Mouse (Mus musculus) left cerebral cortex, adult 9 months (tissue): ENCODE results near the gene Fabp1.

Source experiments
- DNase-seq, 2 experiments: peaks; one replicate each; pipeline ENCODE4 v3.0.0; 2022; ENCODE audit warnings: low spot score in 2 of 2

Gene Fabp1

DNA sequence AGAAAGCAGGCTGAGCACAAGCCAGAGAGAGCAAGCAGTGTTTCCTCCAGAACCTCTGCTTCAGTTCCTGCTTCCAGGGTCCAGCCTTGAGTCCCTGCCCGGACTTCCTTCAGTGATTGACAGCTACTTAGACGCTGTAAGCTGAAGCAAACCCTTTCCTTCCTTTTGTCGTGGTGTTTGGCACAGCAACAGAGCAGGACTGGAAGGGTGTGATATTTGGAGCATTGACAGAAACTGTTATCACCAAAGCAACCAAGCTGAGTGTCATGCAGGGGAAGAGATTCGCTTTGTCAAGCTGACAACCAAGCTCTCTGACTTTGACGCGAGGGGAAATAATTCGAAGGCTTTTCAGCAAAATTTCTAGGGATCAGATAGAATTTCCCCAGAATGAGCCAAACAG lies 12.3 kb downstream of the Fabp1 start:
- DNase-seq: no peak

- DNase-seq: no peak
These were observed 12.8 kb downstream of the Fabp1 start for GRCm38 (mm10) chr6:71212471-71212870.

DNA sequence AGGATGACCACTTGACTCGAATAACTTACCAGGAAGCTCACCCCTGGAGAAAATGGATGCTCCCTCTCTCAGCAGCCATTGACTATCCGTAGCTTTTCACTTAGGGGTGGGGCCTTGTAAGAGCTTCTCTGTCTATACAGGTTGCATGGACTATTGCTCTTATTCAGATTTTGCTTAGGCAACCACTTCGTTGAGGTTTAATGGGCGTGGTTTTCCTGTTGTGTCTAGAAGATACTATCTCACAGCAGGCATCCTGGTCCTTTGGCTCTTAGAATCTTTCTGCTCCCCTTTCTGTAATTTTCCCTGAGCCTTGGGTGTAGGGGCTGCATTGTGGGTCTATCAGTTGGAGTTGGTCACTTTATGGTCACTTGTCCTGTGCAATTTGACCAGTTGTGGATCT lies 21.9 kb downstream of the Fabp1 start:
- no peak for DNase-seq

DNA sequence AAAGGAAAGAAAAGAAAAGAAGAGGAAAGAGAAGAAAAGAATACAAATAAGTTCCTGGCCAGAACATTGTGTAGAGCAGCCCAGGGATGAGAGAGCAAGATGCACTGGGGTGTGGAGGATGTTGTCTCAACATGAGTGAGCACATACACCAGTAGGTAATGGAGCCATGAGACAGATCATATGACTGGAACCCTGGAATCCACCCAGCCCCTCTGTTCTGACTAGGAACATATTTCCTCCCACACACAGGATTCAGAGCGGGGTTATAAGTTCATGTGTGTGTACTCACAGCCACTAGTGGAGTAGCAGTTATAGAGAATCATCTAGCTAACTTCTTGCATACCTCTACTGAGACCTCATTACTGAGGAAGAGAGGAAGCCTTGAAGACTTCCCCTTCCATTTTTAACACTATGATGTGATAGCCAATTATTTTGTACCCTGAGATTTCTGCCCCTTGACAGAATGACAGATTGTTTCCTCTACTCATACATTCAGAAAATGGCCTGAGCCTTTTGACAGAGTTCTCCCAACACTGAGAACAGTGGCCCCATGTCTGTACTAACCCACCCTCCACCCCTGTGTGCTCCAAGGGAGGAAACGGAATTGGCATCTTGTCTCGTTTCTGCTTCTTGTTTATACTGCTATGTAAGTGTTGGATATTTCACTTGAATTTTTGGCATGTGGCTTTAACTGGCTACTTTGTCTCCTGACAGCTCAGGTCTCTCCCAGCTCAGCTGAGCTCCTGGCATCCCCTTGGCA lies 24.7 kb downstream of the Fabp1 start:
- DNase-seq: no peak

DNA sequence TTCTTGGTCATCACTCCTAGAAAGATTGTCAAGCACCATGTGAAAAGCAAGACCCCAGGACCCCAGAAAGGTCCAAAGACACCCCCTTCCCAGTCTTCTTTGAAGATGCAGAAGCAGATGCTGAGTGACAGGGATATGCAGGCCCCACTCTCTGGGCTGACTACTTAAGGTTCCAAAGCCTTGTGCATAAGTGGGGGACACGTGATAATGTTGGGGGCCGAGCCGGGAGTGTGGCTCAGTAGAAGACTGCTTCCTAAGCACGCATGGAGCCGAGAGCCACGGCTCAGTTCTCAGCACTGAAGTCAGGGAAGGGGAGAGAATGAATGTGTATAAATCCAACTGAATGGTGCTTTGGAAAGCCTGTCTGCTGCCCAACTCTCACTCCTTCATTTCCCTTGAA lies 26.9 kb downstream of the Fabp1 start:
- DNase-seq: no peak

DNA sequence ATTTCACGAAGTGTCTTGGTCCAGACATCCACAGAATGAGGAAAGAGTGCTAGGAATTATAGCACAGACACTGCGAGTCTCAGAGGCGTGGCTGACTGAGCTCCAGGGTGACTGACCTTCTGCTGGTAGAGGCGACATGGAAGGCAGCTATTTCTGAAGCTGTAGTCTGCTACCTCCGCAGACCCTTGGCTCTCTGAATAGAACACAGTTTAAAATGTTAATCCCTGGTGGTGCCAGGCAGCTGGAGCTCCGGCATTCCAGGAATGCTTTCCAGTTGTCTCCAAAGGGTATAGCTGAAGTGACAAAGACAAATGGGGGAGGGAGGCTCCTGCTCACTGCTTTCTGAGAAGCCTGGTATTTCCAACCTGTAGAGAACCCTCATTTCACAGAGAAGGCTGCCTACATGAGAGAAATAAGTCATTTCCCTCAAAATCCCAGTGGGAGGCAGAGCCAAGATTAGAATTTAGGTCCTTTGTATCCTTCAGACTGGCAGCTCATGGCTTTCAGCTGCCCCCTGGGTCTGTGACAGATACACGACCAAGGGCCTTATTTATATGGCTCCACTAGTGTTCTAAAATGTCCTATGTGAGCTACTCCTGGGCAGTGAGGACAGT lies 27.6 kb downstream of the Fabp1 start:
- DNase-seq: no peak

- no peak for DNase-seq
These were observed 35.5 kb downstream of the Fabp1 start for GRCm38 (mm10) chr6:71235121-71235520.

DNA sequence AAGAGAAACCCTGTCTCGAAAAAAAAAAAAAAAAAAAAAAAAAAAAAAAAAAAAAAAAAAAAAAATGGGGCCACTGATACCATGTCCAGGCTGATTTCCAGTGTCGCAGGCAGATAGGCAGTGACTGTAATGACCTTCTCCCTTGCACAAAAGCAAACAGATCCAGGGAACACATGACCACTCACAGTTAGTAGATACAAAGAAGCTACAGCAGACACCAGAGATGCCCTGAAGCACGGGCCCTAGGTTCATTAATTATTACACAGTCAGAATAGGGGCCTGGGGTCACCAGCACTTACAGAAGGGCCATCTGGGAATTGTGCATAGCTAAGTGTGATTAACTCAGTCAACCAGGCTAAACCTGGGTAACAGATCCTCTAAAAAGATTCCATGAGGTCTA lies 36.3 kb downstream of the Fabp1 start:
- no peak for DNase-seq

DNA sequence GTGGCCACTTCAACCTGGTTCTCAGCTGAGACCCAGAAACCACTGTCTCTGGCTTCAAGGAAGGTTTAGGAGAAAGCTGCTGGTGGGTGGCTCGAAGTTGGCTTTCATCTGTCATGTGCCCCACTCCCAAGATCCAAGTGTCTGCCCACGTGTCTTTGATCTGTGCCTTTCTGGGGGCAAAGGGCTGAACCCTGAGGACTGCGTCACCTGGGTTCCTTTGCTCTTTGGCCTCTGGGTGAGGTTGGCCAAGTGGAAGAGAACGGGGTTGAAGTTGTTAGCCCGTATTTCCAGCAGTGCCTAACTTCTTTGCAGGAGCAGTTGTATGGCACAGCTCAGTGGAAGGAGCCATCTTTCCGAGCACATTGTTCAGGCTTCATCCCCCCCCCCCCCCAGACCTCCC lies 36.9 kb downstream of the Fabp1 start:
- no peak for DNase-seq

DNA sequence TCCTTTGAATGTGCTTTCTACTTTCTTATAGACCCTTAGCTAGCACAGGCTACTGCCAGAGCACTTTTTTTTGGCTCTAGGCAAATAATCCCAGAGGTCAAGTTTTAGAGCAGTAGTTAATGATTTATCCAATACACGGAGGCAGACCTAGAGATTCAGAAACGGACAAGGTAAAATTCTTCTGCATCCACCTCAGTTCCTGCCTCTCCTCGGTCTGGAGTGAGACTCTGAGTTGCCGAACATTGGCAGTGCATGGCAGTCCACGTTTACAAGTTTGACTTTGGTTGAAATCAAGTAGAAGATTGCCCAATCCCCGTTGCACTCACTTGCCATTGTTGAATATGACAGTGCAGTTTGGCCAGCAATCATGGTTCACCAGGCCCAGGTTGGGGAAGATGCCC lies 37.4 kb downstream of the Fabp1 start:
- DNase-seq: no peak

DNA sequence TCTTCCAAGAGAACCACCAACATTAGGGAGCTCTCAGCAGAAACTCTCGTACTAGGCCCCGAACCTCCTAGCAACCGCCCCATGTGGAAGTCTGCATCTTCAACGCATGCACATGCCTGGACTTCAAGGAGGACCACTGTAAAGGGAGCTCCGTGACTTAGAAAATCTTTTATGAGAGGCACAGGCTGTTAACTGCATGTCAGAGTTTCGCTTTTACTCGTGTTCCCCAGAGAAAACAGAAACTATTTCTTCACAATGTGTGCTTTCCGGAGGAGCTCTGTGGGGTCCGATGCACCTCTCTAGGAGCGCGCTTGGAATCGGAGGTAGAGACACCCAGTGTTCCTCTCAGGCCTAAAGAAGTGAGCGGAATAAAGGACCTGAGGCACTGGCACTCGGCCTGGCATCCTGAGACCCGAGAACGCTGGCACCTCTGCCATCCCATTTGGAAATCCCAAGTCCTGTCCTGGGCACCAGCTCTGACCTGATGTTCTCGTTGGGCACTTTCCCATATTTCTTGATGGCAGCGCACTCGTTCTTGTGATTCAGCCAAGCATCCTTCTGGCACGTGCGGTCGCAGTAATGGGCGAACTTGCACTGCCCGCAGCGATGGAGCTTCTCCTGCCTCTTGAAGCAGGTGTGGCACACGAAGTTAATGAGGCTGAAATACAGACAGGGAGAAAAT lies 39.6 kb downstream of the Fabp1 start:
- DNase-seq: no peak

GRCm38 (mm10) chr6:71240831-71241230 lies 41.2 kb downstream of the Fabp1 start:
- DNase-seq: no peak

DNA sequence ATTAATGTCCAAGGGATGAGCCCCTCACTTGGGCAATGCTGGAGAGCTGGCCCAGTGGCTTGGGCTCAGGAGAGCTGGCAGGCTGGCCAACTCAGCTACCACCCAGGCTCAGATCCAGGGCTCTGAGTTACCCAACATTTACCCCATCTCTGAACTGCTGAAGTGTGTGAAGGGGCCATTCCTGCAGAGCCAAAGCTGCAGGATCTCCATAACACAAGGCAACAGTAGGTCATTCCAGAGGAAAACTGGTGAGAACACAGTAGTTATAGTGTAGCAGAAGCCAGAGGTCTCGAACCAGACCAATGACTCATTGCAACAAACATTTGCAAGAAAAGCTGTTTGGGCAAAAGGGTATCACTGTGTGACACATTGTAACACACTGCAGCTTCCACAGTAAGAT lies 43.2 kb downstream of the Fabp1 start:
- no peak for DNase-seq

- DNase-seq: no peak
These were observed 43.6 kb downstream of the Fabp1 start for GRCm38 (mm10) chr6:71243258-71243657.

- DNase-seq: no peak
These were observed 48.8 kb downstream of the Fabp1 start for GRCm38 (mm10) chr6:71248420-71248819.

DNA sequence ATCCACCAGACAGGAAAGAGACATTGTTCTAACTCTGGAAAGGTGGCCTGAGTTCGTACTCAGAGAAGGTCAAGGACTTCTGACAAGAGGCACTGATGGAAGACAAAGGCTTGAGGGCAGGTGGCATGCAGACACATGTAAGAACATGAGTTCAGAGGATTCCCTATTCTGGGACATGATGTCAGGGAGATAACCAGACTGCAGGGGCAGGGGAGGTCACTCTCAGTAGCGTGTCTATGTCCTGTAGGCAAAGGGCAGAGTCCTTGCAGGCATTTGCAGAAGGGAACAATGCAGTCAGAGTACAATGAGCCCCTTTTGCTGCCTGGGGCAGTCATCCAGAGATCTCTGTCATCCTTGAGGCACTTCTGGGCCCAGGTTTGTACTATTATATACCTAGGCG lies 50.0 kb downstream of the Fabp1 start:
- no peak for DNase-seq

- DNase-seq: no peak
These were observed 51.3 kb downstream of the Fabp1 start for GRCm38 (mm10) chr6:71250951-71251350.

DNA sequence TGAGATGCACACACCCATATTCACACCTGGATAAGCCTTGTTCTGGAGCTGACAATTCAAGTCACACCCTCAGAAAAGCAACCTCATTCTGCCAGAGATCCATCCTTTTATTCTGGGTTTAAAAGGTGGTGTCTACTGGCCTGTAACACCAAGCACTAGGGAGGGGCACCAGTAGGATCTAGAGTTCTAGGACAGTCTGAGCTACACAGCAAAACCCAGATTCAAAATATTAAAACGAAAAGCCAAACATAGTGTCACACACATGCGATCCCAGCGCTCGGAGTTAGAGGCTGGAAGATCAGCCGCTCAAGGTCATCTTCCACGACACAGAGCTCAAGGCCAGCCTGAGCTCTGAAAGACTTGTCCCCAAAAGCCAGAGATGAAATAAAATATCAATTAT lies 54.8 kb downstream of the Fabp1 start:
- no peak for DNase-seq
